Mouse (Mus musculus) lung, adult 10 weeks (tissue): ENCODE measurements around the gene Hdac5. TPM values are rescaled to one million over a fixed set of nuclear protein-coding genes. Genes with fewer than 3 reads are reported as not detected.

Source experiments
- polyA plus RNA-seq: library from polyadenylated mRNA; stranded (reverse); fragments of 350-450 nt; fragmentation: Illumina TruSeq; extraction: RNeasy Lipid Tissue Mini Kit (QIAGEN cat#74804); gene quantifications from one replicate; pipeline ENCODE4 v1.2.3, GENCODE M21; 2014; ENCODE audit warnings: low read depth, low replicate concordance; ENCODE audit not compliant: insufficient read depth

The Hdac5 gene
- polyA plus RNA-seq: 49.2 TPM

DNA sequence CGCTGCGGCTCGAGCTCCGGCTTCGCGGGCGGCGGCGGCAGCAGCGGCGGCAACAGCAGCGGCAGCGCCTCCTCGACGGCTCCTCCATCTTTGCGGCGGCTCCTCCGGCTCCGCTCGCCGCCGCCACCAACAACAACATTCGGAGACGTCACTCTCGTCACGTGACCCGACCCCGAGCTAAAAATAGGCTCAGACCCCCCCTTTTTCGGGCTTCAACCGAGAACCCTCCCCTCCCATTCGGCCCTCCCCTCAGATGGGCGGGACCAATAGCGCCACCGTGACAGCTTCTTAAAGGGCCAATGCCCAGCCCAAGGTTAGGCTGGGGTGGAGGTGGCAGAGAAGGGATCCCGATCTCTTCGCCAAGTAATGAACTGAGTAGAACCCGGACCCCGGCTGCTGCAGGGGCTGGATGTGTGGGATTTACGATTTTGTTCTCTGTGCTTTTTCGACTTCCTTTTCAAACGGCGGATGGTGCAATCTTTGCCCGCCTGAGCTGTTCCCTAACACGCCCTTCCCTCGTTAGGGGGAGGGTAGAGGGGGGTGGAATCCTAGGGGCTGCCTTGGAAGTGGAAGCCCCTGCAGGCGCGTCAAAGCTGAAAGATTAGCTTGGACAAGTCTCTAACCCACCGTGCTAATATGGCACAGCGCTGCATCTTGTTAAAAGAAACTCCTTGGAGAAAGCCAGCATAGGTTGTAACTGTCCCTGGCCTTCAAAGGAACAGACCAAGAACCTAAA is at the start of gene Hdac5:
TSS of gene Hdac5 (minus strand) at position 161 of the 736 bp plus-strand sequence.

DNA sequence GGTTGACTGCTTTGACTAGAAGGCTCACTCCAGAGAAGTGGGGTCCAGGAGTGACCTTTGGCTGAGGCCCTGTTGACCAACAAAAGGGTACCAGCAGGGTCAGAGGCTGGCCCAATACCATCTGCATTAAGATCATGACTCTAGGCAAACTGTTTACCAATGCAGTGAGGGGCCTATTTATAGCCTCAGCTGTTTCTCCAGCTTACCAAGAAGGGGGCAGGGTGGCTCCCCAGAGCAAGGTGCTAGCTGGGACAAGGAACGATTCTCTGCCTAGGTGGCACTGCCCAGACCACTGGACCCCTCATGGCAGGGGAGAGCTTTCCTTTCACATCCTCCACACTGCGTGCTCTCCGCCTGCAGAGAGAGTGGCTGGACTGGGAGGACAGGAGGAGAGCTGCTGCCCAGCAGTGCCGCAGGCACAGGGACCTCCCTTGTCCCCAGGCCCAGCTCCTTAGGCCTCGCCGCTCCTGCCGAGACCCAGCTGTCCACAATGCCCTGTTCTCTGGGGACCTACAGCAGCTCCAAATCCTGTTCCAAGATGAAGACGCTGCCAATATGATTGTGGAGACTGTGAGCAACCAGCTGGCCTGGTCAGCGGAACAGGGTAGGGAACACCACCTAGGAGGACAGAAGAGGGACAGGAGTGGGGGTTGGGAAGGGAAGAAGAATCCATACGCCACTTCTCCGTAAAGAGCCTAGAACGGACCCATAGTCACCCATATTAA is 38.7 kb upstream of the Hdac5 start, which contains the start of gene Asb16:
TSS of gene Asb16 (plus strand) at position 224 of the 725 bp plus-strand sequence.

DNA sequence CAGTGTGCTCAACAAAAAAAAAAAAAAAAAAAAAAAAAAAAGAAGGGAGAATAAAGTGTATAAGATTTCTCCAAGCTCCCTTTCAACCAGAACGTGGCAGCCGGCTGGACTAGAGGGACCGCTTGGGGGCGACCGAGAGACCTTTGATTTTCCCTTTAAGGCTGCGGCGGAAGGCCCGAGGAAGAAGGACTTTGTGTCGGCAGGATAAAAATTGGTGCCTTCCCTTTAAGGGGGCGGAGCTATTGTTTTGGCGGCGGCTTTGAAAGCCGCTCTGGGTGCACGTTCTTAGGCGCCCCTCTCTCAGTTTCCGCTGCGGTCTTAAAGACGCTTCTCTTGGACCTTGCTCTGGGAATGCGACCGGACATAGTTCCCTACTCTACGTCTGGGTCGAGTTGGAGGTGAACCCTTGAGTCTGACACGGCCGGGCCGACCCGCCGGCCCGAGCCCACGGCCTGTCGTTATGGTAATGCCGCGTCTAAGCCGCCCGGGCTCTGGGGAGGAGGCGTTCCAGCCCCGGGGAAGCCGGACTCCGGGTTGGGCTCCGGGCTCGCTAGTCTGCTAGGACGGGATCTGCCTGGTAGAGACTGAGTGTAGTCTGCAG is 18.8 kb upstream of the Hdac5 start, which contains the start of gene BC030867:
TSS of gene BC030867 (plus strand) at position 253 of the 601 bp plus-strand sequence.

DNA sequence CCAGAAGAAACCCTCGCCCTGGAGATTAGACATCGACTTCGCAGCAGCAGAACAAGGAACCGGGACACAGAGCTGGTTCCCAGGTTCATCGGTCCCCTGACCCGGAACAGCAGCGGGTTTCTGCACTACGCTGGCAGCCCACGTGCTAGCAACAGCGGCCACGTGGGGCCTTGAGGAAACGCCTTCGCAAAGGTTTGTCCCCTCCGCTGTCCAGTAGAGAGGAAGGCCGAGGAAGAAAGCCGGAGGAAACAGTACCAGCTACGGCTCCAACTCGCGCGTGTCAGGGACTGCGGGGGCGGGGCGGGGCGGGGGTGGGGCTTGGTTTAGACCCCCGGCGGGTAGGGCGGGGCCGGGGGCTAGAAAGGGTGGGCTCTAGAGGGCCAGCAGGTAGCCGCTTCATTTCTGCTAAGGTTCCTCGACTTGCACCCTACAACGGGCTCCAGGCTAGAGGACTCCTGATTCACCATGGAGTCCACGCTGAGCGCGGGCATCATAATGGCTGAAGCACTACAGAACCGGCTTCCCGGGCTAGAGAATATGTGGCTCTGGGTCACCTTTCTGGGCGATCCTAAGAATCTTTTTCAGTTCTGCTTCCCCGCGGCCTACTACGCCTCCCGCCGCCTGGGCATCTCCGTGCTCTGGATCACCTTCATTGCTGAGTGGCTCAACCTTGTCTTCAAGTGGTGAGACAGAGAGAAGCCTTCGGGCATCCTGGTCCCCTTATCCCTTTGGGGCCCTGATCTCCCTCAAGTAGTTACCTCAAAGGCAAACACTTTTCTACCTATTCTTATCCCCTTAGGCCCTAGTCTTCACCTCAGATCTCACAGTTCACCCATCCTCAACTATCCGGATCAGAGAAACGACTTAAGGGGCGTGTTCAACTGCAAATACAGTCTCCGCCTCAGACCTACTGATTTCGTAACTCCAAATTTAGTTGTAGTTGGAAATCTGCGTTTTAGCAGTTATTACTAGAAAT is 40.2 kb downstream of the Hdac5 start, which contains the start of gene G6pc3:
TSS of gene G6pc3 (plus strand) at position 160 of the 976 bp plus-strand sequence.

DNA sequence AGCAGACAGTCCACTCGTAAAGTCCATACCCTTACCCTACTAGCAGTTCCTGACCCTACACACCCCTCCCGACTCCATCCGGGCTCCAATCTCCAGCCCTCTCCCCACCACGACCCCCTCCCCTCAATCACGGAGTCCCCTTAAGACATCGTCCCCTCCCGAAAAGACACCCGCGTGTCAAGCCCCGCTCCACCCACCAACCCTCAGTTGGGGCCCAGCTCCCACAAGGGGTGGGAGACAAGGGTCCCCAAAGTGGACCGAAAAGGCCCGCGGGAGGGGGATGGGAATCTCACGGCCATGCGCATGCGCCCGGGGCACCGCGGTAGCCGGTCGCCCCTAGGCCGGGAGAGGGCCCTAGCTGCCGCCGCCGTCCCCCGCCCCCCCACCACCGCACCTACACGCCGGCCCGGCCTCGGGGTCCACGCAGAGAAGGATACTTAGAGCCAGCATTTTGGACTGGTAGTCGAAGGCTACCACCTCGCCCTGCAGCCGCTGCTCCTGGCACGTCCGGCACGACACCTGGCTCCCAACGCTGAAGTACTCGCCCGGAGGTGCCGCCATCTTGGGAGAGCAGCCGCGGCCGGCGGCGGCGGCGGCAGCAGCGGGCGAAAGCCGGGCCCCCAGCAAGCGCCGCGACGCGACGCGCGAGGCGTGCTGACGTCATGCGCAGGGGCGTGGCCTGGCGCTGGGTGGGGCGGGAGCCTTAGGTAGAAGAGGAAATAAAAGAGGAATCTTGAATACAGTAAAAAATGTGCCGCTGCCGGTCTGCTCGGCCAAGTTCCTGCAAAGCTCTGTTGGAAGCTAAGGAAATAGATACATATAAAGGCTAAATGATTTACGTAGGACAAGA is 45.1 kb downstream of the Hdac5 start, which contains the start of gene Lsm12:
TSS of gene Lsm12 (minus strand) at position 651 of the 850 bp plus-strand sequence.

DNA sequence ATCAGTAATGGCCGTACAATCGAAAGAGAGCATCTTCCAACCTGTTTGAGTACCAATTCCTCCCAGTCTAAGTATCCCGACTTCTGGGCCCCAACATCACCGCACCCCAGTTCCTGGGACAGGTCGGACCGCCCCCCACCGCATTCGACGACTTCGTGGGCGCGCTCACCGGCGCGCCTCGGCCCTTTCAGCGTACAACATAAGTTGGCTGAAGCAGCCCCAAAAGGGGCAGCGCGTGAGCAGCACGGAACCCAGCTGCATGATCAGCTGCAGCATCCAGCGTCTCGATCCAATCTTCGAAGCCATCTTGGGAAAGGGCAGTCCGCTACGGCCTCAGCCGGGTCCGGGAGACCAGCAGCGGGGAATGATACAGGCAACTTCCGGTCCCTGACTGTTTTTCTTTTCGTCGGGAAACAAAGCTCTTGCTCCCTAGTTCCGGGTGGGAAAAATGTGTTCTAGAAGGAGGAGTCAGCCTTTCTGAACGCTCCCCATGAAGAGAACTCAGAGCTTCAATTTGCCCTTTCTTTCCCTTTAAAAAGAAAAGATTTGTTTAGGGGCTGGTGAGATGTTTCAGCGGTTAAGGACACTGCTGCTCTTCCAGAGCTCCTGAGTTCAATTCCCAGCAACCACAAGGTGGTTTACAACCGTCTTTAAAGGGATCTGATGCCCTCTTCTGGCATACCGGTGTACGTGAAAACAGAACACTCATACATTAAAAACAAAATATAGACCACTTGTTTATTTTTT is 73.8 kb downstream of the Hdac5 start, which contains the start of gene Tmem101:
TSS of gene Tmem101 (minus strand) at position 366 of the 747 bp plus-strand sequence.

DNA sequence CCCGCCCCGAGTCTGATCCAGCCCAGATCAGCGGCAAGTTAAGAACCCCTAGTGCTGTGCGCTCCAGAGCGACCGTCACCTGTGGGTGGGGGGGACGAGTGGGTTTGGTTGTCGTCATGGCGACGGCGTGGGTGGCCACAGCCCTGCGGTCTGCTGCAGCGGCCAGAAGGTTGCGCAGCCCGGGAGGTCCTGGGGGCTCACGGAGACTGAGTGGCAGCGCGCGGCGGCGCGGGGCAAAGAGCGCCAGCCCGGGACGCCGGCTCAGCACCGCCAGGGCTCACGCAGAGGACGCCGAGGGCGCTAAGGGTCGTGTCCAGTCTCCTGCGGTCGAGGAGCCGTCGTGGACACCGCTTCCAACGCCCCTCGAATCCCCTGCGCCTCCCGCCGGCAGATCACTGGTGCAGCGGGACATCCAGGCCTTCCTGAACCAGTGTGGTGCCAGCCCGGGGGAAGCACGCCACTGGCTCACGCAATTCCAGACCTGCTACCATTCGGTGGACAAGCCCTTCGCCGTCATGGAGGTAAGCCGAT is 84.4 kb downstream of the Hdac5 start, which contains the start of gene Nags:
TSS of gene Nags (plus strand) at position 43 of the 531 bp plus-strand sequence.

Other genes starting within 250 kb of the Hdac5 start
- not detected for gene Cfap97d1, start 245.9 kb downstream of the Hdac5 start, polyA plus RNA-seq
- 73.3 TPM for gene Dusp3, start 243.2 kb downstream of the Hdac5 start, polyA plus RNA-seq
- 1.9 TPM for gene Mpp3, start 201.7 kb downstream of the Hdac5 start, polyA plus RNA-seq
- 11.4 TPM for gene Cd300lg, start 188.7 kb downstream of the Hdac5 start, polyA plus RNA-seq
- 3.7 TPM for gene Mpp2, start 141.7 kb downstream of the Hdac5 start, polyA plus RNA-seq
- 2.6 TPM for gene Ppy, start 128.8 kb downstream of the Hdac5 start, polyA plus RNA-seq
- gene Pyy, start 122.3 kb downstream of the Hdac5 start, polyA plus RNA-seq: not detected
- gene Nags, start 84.7 kb downstream of the Hdac5 start, polyA plus RNA-seq: not detected
- gene Tmem101, start 73.8 kb downstream of the Hdac5 start, polyA plus RNA-seq: 11.7 TPM
- 14.7 TPM for gene Lsm12, start 44.9 kb downstream of the Hdac5 start, polyA plus RNA-seq
- gene G6pc3, start 40.5 kb downstream of the Hdac5 start, polyA plus RNA-seq: 23.3 TPM
- not detected for gene BC030867, start 18.7 kb upstream of the Hdac5 start, polyA plus RNA-seq
- gene Asb16, start 38.6 kb upstream of the Hdac5 start, polyA plus RNA-seq: not detected
- 29.4 TPM for gene Tmub2, start 54.8 kb upstream of the Hdac5 start, polyA plus RNA-seq
- 19.6 TPM for gene Atxn7l3, start 66.5 kb upstream of the Hdac5 start, polyA plus RNA-seq
- gene Ubtf, start 89.6 kb upstream of the Hdac5 start, polyA plus RNA-seq: 47.0 TPM
- gene Slc4a1, start 136.0 kb upstream of the Hdac5 start, polyA plus RNA-seq: 0.11 TPM
- 1.3 TPM for gene Rundc3a, start 163.2 kb upstream of the Hdac5 start, polyA plus RNA-seq
- 98.9 TPM for gene Slc25a39, start 177.8 kb upstream of the Hdac5 start, polyA plus RNA-seq
- 134 TPM for gene Grn, start 200.1 kb upstream of the Hdac5 start, polyA plus RNA-seq
- gene Fam171a2, start 217.5 kb upstream of the Hdac5 start, polyA plus RNA-seq: 1.7 TPM
- 6.9 TPM for gene Itga2b, start 240.0 kb upstream of the Hdac5 start, polyA plus RNA-seq